Mouse (Mus musculus): ENCODE results near the gene Auts2. TPM values are rescaled to one million over a fixed set of nuclear protein-coding genes. Genes with fewer than 3 reads are reported as not detected.

Gene Auts2
- total RNA-seq, 1 experiment: 9.9 TPM

GRCm38 (mm10) chr5:132033491-132034350, 509.4 kb downstream of the Auts2 start:
- Histone ChIP-seq H3K27ac (ENCODE audit: insufficient read depth, low read depth, low read length, poor library complexity, severe bottlenecking) (no peak overlapping the region), H3K36me3 (ENCODE audit: control insufficient read depth, insufficient read depth, low read length, poor library complexity, severe bottlenecking) (no peaks in the 10 kb centered on the region)
- in situ Hi-C loops (cut with MboI; ENCODE audit: low sequenced_read_pairs in 2 of 2, unreplicated experiment in 2 of 2): no loop called here

DNA sequence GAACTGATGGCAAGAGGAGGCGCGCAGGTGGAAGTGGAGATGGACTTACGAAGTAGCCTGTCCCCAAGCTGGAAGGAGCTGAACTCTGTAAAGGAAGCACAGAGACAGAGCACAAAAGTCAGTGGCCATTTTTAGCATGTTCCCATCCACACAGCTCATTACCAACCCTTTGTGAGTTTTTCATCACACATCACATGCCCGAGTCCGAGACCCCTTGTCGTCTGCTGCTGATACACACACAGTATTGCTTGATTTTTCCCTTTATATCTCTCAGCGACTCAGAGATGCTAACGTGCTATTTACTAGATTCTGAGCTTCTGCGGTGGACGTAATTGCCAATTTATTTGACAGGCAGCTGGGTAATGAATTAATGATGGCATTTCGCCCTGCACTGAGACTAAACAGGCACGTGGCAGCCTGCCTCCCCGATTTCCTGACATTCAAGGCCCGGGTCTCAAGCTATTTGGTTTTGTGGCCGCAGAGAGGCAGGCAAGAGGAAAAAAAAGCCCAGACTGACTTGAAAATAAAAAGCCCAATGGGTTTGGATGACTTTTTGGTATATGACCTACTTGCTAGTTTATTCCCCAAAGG, 512.1 kb downstream of the Auts2 start:
- H3K27ac ChIP-seq (ENCODE audit: insufficient read depth, low read depth, low read length, poor library complexity, severe bottlenecking): no peak overlapping the region
- in situ Hi-C loops (cut with MboI; ENCODE audit: low sequenced_read_pairs in 2 of 2, unreplicated experiment in 2 of 2): no loop called here
- H3K9ac ChIP-seq (ENCODE audit: insufficient read depth, low read depth, low read length, poor library complexity, severe bottlenecking): no peak overlapping the region
- no peaks in the 10 kb centered on the region for H3K9me3 ChIP-seq (ENCODE audit: control insufficient read depth, insufficient read depth, low read depth, low read length)
- H3K4me1 ChIP-seq (ENCODE audit: control insufficient read depth in 2 of 2, insufficient read depth in 2 of 2, low read length in 2 of 2, poor library complexity in 1 of 2): no peaks in the 10 kb centered on the region
- no peak overlapping the region for H3K4me3 ChIP-seq (ENCODE audit: insufficient read depth in 1 of 2, low read depth in 1 of 2, low read length in 2 of 2, poor library complexity in 1 of 2, severe bottlenecking in 1 of 2)
- H3K36me3 ChIP-seq (ENCODE audit: control insufficient read depth, insufficient read depth, low read length, poor library complexity, severe bottlenecking): no peaks in the 10 kb centered on the region
- no peak for TF ChIP-seq MAFK (IDR thresholded peaks at IDR 0.05; ENCODE audit: insufficient read depth, low read depth, low read length)
- no peak for TF ChIP-seq ZNF384 (IDR thresholded peaks at IDR 0.05; ENCODE audit: low read depth, low read length)
- TF ChIP-seq ZC3H11A (IDR thresholded peaks at IDR 0.05; ENCODE audit: borderline replicate concordance, low read depth, low read length): no peak
- TF ChIP-seq HCFC1 (IDR thresholded peaks at IDR 0.05; ENCODE audit: borderline replicate concordance, insufficient read depth, low read length): no peak
- no peak for TF ChIP-seq CHD2 (IDR thresholded peaks at IDR 0.05; ENCODE audit: low read depth, low read length)
- no peak for DNase-seq (ENCODE audit: low read depth, low spot score)

More at GRCm38 (mm10) chr5:132033491-132034350, 509.4 kb downstream of the Auts2 start:
- Histone ChIP-seq H3K9ac (ENCODE audit: insufficient read depth, low read depth, low read length, poor library complexity, severe bottlenecking) (no peak overlapping the region), H3K4me3 (ENCODE audit: insufficient read depth in 1 of 2, low read depth in 1 of 2, low read length in 2 of 2, poor library complexity in 1 of 2, severe bottlenecking in 1 of 2) (no peak overlapping the region), H3K4me1 (ENCODE audit: control insufficient read depth in 2 of 2, insufficient read depth in 2 of 2, low read length in 2 of 2, poor library complexity in 1 of 2) (no peaks in the 10 kb centered on the region), H3K9me3 (ENCODE audit: control insufficient read depth, insufficient read depth, low read depth, low read length) (no peaks in the 10 kb centered on the region)
- no peak for TF ChIP-seq CHD2 (IDR thresholded peaks at IDR 0.05; ENCODE audit: low read depth, low read length)
- no peak for TF ChIP-seq MAFK (IDR thresholded peaks at IDR 0.05; ENCODE audit: insufficient read depth, low read depth, low read length)
- TF ChIP-seq ZNF384 (IDR thresholded peaks at IDR 0.05; ENCODE audit: low read depth, low read length): no peak
- no peak for TF ChIP-seq ZC3H11A (IDR thresholded peaks at IDR 0.05; ENCODE audit: borderline replicate concordance, low read depth, low read length)
- TF ChIP-seq HCFC1 (IDR thresholded peaks at IDR 0.05; ENCODE audit: borderline replicate concordance, insufficient read depth, low read length): no peak
- DNase-seq (ENCODE audit: low read depth, low spot score): no peak

DNA sequence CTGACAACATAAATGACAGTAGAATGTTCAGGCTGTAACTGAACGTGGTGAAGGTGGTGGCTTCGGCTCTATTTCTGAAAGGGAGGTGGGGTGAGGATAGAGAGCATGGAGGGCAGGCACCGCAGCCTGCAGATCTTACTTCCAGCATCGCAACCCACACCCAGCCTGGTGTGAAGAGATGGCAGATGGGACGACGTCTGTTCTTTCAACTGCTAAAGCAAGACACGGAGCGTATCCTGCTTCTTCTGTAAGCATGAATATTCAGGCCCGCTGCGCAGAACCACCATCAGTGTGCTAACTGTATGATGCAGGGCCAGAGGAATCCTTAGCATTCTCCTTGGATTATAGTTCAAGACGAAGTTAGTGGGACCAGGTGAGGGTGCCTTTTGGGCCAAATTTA, 513.5 kb downstream of the Auts2 start:
- Histone ChIP-seq H3K9me3 (ENCODE audit: control insufficient read depth, insufficient read depth, low read depth, low read length) (no peaks in the 10 kb centered on the region), H3K36me3 (ENCODE audit: control insufficient read depth, insufficient read depth, low read length, poor library complexity, severe bottlenecking) (no peaks in the 10 kb centered on the region), H3K27ac (ENCODE audit: insufficient read depth, low read depth, low read length, poor library complexity, severe bottlenecking) (no peak overlapping the region), H3K9ac (ENCODE audit: insufficient read depth, low read depth, low read length, poor library complexity, severe bottlenecking) (no peak overlapping the region), H3K4me1 (ENCODE audit: control insufficient read depth in 2 of 2, insufficient read depth in 2 of 2, low read length in 2 of 2, poor library complexity in 1 of 2) (no peaks in the 10 kb centered on the region), H3K4me3 (ENCODE audit: insufficient read depth in 1 of 2, low read depth in 1 of 2, low read length in 2 of 2, poor library complexity in 1 of 2, severe bottlenecking in 1 of 2) (no peak overlapping the region)
- DNase-seq (ENCODE audit: low read depth, low spot score): no peak
- TF ChIP-seq ZC3H11A (IDR thresholded peaks at IDR 0.05; ENCODE audit: borderline replicate concordance, low read depth, low read length) (no peak), HCFC1 (IDR thresholded peaks at IDR 0.05; ENCODE audit: borderline replicate concordance, insufficient read depth, low read length) (no peak), MAFK (IDR thresholded peaks at IDR 0.05; ENCODE audit: insufficient read depth, low read depth, low read length) (no peak), ZNF384 (IDR thresholded peaks at IDR 0.05; ENCODE audit: low read depth, low read length) (no peak), CHD2 (IDR thresholded peaks at IDR 0.05; ENCODE audit: low read depth, low read length) (no peak)
- in situ Hi-C loops (cut with MboI; ENCODE audit: low sequenced_read_pairs in 2 of 2, unreplicated experiment in 2 of 2): no loop called here

DNA sequence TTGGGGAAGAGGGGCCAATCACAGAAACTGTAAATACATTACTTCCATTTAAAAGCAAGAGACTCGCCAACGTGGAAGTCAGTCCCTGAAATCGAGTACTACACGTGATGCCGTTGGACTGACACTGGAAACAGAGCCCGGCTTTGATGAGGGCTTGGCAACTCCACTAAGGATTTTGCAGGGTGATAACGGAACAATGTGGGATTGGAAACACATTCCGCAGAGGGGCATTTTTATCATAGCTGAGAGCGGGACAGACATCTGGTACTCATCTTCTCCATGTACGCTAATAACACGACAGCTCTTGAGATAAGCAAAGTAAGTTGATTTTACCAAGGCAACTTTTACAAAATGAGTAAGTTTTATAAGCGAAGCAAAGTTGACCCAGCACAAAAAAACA, 514.1 kb downstream of the Auts2 start:
- no peaks in the 10 kb centered on the region for H3K36me3 ChIP-seq (ENCODE audit: control insufficient read depth, insufficient read depth, low read length, poor library complexity, severe bottlenecking)
- in situ Hi-C loops (cut with MboI; ENCODE audit: low sequenced_read_pairs in 2 of 2, unreplicated experiment in 2 of 2): no loop called here
- H3K4me1 ChIP-seq (ENCODE audit: control insufficient read depth in 2 of 2, insufficient read depth in 2 of 2, low read length in 2 of 2, poor library complexity in 1 of 2): no peaks in the 10 kb centered on the region
- TF ChIP-seq CHD2 (IDR thresholded peaks at IDR 0.05; ENCODE audit: low read depth, low read length) (no peak), ZNF384 (IDR thresholded peaks at IDR 0.05; ENCODE audit: low read depth, low read length) (no peak), MAFK (IDR thresholded peaks at IDR 0.05; ENCODE audit: insufficient read depth, low read depth, low read length) (no peak), ZC3H11A (IDR thresholded peaks at IDR 0.05; ENCODE audit: borderline replicate concordance, low read depth, low read length) (no peak), HCFC1 (IDR thresholded peaks at IDR 0.05; ENCODE audit: borderline replicate concordance, insufficient read depth, low read length) (no peak)
- no peak overlapping the region for H3K4me3 ChIP-seq (ENCODE audit: insufficient read depth in 1 of 2, low read depth in 1 of 2, low read length in 2 of 2, poor library complexity in 1 of 2, severe bottlenecking in 1 of 2)
- no peak overlapping the region for H3K9ac ChIP-seq (ENCODE audit: insufficient read depth, low read depth, low read length, poor library complexity, severe bottlenecking)
- no peaks in the 10 kb centered on the region for H3K9me3 ChIP-seq (ENCODE audit: control insufficient read depth, insufficient read depth, low read depth, low read length)
- DNase-seq (ENCODE audit: low read depth, low spot score): no peak
- H3K27ac ChIP-seq (ENCODE audit: insufficient read depth, low read depth, low read length, poor library complexity, severe bottlenecking): no peak overlapping the region
